Mouse (Mus musculus) urinary bladder, postnatal 25 days (tissue): ENCODE data around the gene Hs3st3b1.

Experiments
- DNase-seq: peaks from one replicate; pipeline ENCODE4 v3.0.0; 2022; ENCODE audit warnings: low spot score

Hs3st3b1 gene

GRCm38 (mm10) chr11:63880296-63880695 is 41.8 kb downstream of the Hs3st3b1 start:
- DNase-seq = no peak

GRCm38 (mm10) chr11:63879261-63879660 is 42.8 kb downstream of the Hs3st3b1 start:
- no peak for DNase-seq

- no peak for DNase-seq
Observed at GRCm38 (mm10) chr11:63878616-63879015, 43.5 kb downstream of the Hs3st3b1 start.

GRCm38 (mm10) chr11:63862746-63863145 is 59.3 kb downstream of the Hs3st3b1 start:
- DNase-seq = no peak

GRCm38 (mm10) chr11:63861982-63862381 is 60.1 kb downstream of the Hs3st3b1 start:
- DNase-seq = no peak

GRCm38 (mm10) chr11:63851041-63851730 is 70.9 kb downstream of the Hs3st3b1 start:
- no peak for DNase-seq

- no peak for DNase-seq
Observed at GRCm38 (mm10) chr11:63850261-63850660, 71.8 kb downstream of the Hs3st3b1 start.

GRCm38 (mm10) chr11:63845379-63845778 is 76.7 kb downstream of the Hs3st3b1 start:
- DNase-seq = no peak

GRCm38 (mm10) chr11:63844701-63845100 is 77.4 kb downstream of the Hs3st3b1 start:
- DNase-seq = no peak

- DNase-seq = no peak
Observed at GRCm38 (mm10) chr11:63837526-63837925, 84.6 kb downstream of the Hs3st3b1 start.
